Mouse (Mus musculus): ENCODE results near the gene Olfr94.

DNA sequence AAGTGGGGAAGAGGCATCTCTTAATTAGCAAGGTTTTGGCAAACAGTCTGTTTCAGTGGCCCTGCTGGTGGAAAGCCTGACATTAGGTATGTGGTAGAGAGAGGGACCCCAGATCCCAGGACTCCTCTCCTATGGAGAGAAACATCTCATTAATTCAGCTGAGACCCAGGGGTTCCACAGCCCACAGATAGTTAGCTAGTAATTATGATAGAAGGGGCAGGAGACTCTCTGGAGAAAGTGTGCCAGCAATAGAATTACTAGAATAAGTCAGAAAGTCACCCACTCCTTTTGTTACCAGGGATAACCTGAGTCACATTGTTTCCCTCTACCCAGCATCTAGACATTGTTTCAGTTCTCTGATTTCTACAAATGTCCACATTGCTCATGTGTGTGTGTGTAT, 39.4 kb downstream of the Olfr94 start, which contains the start of gene Olfr93:
- TF ChIP-seq HCFC1 (IDR thresholded peaks at IDR 0.05; ENCODE audit: borderline replicate concordance, insufficient read depth, low read length) (no peak), MAFK (IDR thresholded peaks at IDR 0.05; ENCODE audit: insufficient read depth, low read depth, low read length) (no peak)

Measured in ES-E14 (cell line).